Mouse (Mus musculus): ENCODE results near the gene Sec61a1. TPM values are rescaled to one million over a fixed set of nuclear protein-coding genes. Genes with fewer than 3 reads are reported as not detected.

Gene Sec61a1
- polyA plus RNA-seq, 1 experiment from 2014 or later = 149 TPM

GRCm38 (mm10) chr6:88544241-88544640 is 25.5 kb upstream of the Sec61a1 start:
- H3K36me3 ChIP-seq (ENCODE audit: insufficient read depth, low read length) = no peaks in the 10 kb centered on the region
- 61% methylated on average over 3 of the region's 3 CpGs for WGBS
- DNase-seq (ENCODE audit: low spot score) = no peak
- no peak overlapping the region for H3K27ac ChIP-seq (ENCODE audit: low read length)
- no peaks in the 10 kb centered on the region for H3K9me3 ChIP-seq (ENCODE audit: low read length)
- no peak overlapping the region for H3K4me2 ChIP-seq (replicated peaks; ENCODE audit: low read depth, low read length)
- peaks cover 8% of the 10 kb centered on the region; the same call in 1 of the 2 replicates for H3K27me3 ChIP-seq (replicated peaks; ENCODE audit: insufficient read depth, low read length)
- no peak overlapping the region for H3K4me3 ChIP-seq (ENCODE audit: low read depth, low read length)
- no peak for ATAC-seq
- H3K4me1 ChIP-seq (ENCODE audit: insufficient read depth, low read depth, low read length) = no peaks in the 10 kb centered on the region
- no peak overlapping the region for H3K9ac ChIP-seq (replicated peaks; ENCODE audit: low read depth)
- TF ChIP-seq CTCF (IDR thresholded peaks at IDR 0.05) (no peak), EP300 (IDR thresholded peaks at IDR 0.05) (no peak)

DNA sequence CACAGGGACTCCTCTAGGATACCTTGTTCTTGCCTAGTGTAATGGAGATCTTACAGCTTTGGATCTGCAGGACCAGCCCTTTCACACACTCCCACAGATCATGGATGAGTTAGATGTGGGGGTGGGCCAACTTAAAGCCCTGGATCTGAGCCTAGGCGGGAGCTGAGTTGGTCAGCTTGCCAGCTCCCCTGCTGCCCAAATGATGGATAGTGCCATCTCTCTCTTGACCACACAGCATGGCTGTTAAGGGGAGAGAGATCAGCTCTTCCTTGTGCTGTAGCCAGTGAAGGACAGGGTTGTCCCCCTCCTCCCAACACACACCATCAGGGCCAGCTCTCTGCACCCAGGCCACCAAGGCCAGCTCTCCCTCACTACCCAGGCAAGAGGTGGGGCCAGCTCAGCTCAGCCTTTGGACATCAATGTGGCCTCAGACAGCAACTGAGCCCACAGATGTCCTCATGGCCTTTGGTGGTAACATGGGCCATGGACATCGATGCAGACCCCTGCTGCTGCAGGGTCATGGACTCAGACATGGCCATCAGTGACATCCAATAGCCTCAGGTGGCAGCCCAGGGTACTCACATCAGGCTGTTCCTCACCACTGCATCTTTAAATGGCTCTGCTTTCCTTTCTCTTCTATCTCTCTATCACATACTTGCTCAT is 21.5 kb upstream of the Sec61a1 start:
- Histone ChIP-seq H3K36me3 (ENCODE audit: insufficient read depth, low read length) (no peaks in the 10 kb centered on the region), H3K9me3 (ENCODE audit: low read length) (no peaks in the 10 kb centered on the region), H3K27ac (ENCODE audit: low read length) (no peak overlapping the region), H3K4me2 (replicated peaks; ENCODE audit: low read depth, low read length) (no peak overlapping the region), H3K4me1 (ENCODE audit: insufficient read depth, low read depth, low read length) (no peaks in the 10 kb centered on the region), H3K4me3 (ENCODE audit: low read depth, low read length) (no peak overlapping the region), H3K9ac (replicated peaks; ENCODE audit: low read depth) (no peak overlapping the region), H3K27me3 (replicated peaks; ENCODE audit: insufficient read depth, low read length) (no peaks in the 10 kb centered on the region)
- TF ChIP-seq EP300 (IDR thresholded peaks at IDR 0.05) (no peak), CTCF (IDR thresholded peaks at IDR 0.05) (no peak)
- no peak for ATAC-seq
- WGBS = 68% methylated on average over 2 of the region's 2 CpGs
- no peak for DNase-seq (ENCODE audit: low spot score)

- Histone ChIP-seq H3K4me3 (ENCODE audit: low read depth, low read length) (no peak overlapping the region), H3K27me3 (replicated peaks; ENCODE audit: insufficient read depth, low read length) (no peaks in the 10 kb centered on the region), H3K36me3 (ENCODE audit: insufficient read depth, low read length) (no peaks in the 10 kb centered on the region), H3K4me1 (ENCODE audit: insufficient read depth, low read depth, low read length) (no peaks in the 10 kb centered on the region), H3K9me3 (ENCODE audit: low read length) (no peaks in the 10 kb centered on the region), H3K27ac (ENCODE audit: low read length) (no peak overlapping the region), H3K9ac (replicated peaks; ENCODE audit: low read depth) (no peak overlapping the region), H3K4me2 (replicated peaks; ENCODE audit: low read depth, low read length) (no peak overlapping the region)
- no peak for TF ChIP-seq CTCF (IDR thresholded peaks at IDR 0.05)
- TF ChIP-seq EP300 (IDR thresholded peaks at IDR 0.05) = no peak
- ATAC-seq (no peak), DNase-seq (ENCODE audit: low spot score) (no peak)
These were observed 11.6 kb upstream of the Sec61a1 start for GRCm38 (mm10) chr6:88530306-88530705.

DNA sequence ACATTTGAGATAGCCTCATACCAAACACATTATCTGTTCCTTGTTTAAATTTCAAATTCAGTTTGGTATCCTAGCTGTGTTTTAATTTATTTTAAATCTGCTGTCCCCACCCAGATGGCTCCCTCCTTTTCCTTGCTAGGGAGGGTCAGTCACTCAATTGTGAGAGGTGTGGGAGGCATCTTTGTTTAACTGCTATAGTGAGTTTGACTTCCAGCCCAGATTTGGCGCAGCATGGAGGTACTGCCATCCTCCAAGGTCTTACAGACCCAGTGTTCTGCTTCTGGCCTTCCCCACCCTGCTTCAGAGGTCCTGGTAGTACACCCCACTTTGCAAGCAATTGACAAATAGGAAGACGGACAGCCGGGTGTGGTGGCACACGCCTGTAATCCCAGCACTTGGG is 5.4 kb upstream of the Sec61a1 start:
- Histone ChIP-seq H3K36me3 (ENCODE audit: insufficient read depth, low read length) (no peaks in the 10 kb centered on the region), H3K9me3 (ENCODE audit: low read length) (no peaks in the 10 kb centered on the region), H3K4me3 (ENCODE audit: low read depth, low read length) (no peak overlapping the region), H3K4me2 (replicated peaks; ENCODE audit: low read depth, low read length) (no peak overlapping the region), H3K9ac (replicated peaks; ENCODE audit: low read depth) (no peak overlapping the region), H3K27me3 (replicated peaks; ENCODE audit: insufficient read depth, low read length) (no peaks in the 10 kb centered on the region), H3K4me1 (ENCODE audit: insufficient read depth, low read depth, low read length) (no peaks in the 10 kb centered on the region), H3K27ac (ENCODE audit: low read length) (no peak overlapping the region)
- DNase-seq (ENCODE audit: low spot score) (no peak), ATAC-seq (no peak)
- TF ChIP-seq EP300 (IDR thresholded peaks at IDR 0.05) = no peak
- no peak for TF ChIP-seq CTCF (IDR thresholded peaks at IDR 0.05)
- 84% methylated on average over 4 of the region's 4 CpGs for WGBS

- Histone ChIP-seq H3K36me3 (ENCODE audit: insufficient read depth, low read length) (no peaks in the 10 kb centered on the region), H3K4me1 (ENCODE audit: insufficient read depth, low read depth, low read length) (no peaks in the 10 kb centered on the region), H3K27me3 (replicated peaks; ENCODE audit: insufficient read depth, low read length) (no peaks in the 10 kb centered on the region), H3K9ac (replicated peaks; ENCODE audit: low read depth) (no peak overlapping the region), H3K4me3 (ENCODE audit: low read depth, low read length) (no peak overlapping the region), H3K9me3 (ENCODE audit: low read length) (no peaks in the 10 kb centered on the region), H3K4me2 (replicated peaks; ENCODE audit: low read depth, low read length) (no peak overlapping the region), H3K27ac (ENCODE audit: low read length) (no peak overlapping the region)
- DNase-seq (ENCODE audit: low spot score) = no peak
- ATAC-seq = no peak
- 88% methylated on average over 3 of the region's 3 CpGs for WGBS
- TF ChIP-seq CTCF (IDR thresholded peaks at IDR 0.05) = no peak
- no peak for TF ChIP-seq EP300 (IDR thresholded peaks at IDR 0.05)
These were observed 4.7 kb upstream of the Sec61a1 start for GRCm38 (mm10) chr6:88523451-88523850.

GRCm38 (mm10) chr6:88523043-88523442 is 4.3 kb upstream of the Sec61a1 start:
- 55% methylated on average over 3 of the region's 3 CpGs for WGBS

GRCm38 (mm10) chr6:88522606-88523005 is 3.9 kb upstream of the Sec61a1 start:
- H3K36me3 ChIP-seq (ENCODE audit: insufficient read depth, low read length) = no peaks in the 10 kb centered on the region
- no peaks in the 10 kb centered on the region; the same call in 1 of the 2 replicates for H3K4me1 ChIP-seq (ENCODE audit: insufficient read depth, low read depth, low read length)
- ATAC-seq (no peak), DNase-seq (ENCODE audit: low spot score) (no peak)
- no peak overlapping the region for H3K4me2 ChIP-seq (replicated peaks; ENCODE audit: low read depth, low read length)
- H3K9ac ChIP-seq (replicated peaks; ENCODE audit: low read depth) = no peak overlapping the region
- H3K27ac ChIP-seq (ENCODE audit: low read length) = no peak overlapping the region
- no peak overlapping the region for H3K4me3 ChIP-seq (ENCODE audit: low read depth, low read length)
- WGBS = 47% methylated on average over 3 of the region's 3 CpGs
- no peaks in the 10 kb centered on the region for H3K9me3 ChIP-seq (ENCODE audit: low read length)
- TF ChIP-seq EP300 (IDR thresholded peaks at IDR 0.05) (no peak), CTCF (IDR thresholded peaks at IDR 0.05) (no peak)
- H3K27me3 ChIP-seq (replicated peaks; ENCODE audit: insufficient read depth, low read length) = no peaks in the 10 kb centered on the region

More at GRCm38 (mm10) chr6:88523043-88523442, 4.3 kb upstream of the Sec61a1 start:
- no peaks in the 10 kb centered on the region for H3K4me1 ChIP-seq (ENCODE audit: insufficient read depth, low read depth, low read length)
- no peak overlapping the region for H3K9ac ChIP-seq (replicated peaks; ENCODE audit: low read depth)
- TF ChIP-seq EP300 (IDR thresholded peaks at IDR 0.05) (no peak), CTCF (IDR thresholded peaks at IDR 0.05) (no peak)
- DNase-seq (ENCODE audit: low spot score) = no peak
- H3K4me2 ChIP-seq (replicated peaks; ENCODE audit: low read depth, low read length) = no peak overlapping the region
- H3K4me3 ChIP-seq (ENCODE audit: low read depth, low read length) = no peak overlapping the region
- no peak overlapping the region for H3K27ac ChIP-seq (ENCODE audit: low read length)
- no peaks in the 10 kb centered on the region for H3K36me3 ChIP-seq (ENCODE audit: insufficient read depth, low read length)
- H3K9me3 ChIP-seq (ENCODE audit: low read length) = no peaks in the 10 kb centered on the region
- no peaks in the 10 kb centered on the region for H3K27me3 ChIP-seq (replicated peaks; ENCODE audit: insufficient read depth, low read length)
- no peak for ATAC-seq

Measured in lung, postnatal 0 days (tissue).